14 mouse cellular contexts compared by ENCODE assay signal in the genomic region with DNA sequence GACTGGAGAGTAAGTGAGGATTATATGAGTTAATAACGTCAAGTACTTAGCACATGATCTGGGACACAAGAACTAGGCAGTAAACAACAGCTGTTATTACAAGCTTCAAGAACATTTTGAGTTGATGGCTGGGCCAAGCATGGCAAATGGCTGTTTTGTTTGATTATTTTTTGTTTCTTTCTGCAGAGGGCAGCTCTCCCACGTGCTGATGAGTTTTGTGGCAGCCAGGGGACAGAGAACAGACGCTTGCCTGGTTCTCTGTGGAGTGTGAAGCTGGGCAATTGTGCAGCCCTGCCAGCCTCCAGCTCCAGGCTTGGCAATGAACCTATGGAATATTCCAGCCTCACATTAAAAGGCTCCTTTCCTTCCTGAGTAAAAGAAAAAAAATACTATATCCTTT.
DNase-seq lines count a peak whose midpoint lies in the region; TF ChIP-seq lines count a peak whose summit lies in the region.
"Had no signal": no experiment of that assay in that cellular context is flagged by ENCODE, and none has a peak within 500 bp of the region (broad histone marks: within the 10 kb centered on the region; RNA-seq: fewer than 3 reads in every experiment).

No protein-coding gene starts in this region.

- DNase-seq in cerebellum, postnatal 14 days: peak; percentile 46 to 55
- DNase-seq in cerebellum, postnatal 4 days (ENCODE audit: low spot score in 2 of 2): no peak
- peak; percentile 44 for DNase-seq in layer of hippocampus, adult 11-12 months (ENCODE audit: low spot score)
- no peak for DNase-seq in layer of hippocampus, postnatal 25 days (ENCODE audit: extremely low spot score in 1 of 2, low spot score in 1 of 2)
- DNase-seq in brain, adult 2 months (ENCODE audit: low read depth, low spot score): peak; percentile 50
- DNase-seq in layer of hippocampus, adult 2 months (ENCODE audit: low spot score in 2 of 2): peak; percentile 36 to 68
- DNase-seq in lung, adult 18-20 months: no peak
- no peak for DNase-seq in adrenal gland, postnatal 14 days
- DNase-seq: adrenal gland, postnatal 25 days; heart, postnatal 14 days; liver, embryonic 13.5 days; midbrain, embryonic 14.5 days had no signal

- TF ChIP-seq CTCF in layer of hippocampus, adult 2 months (conservative IDR thresholded peaks at IDR 0.05): no peak

- H3K4me3 ChIP-seq in layer of hippocampus, adult 2 months: no peak overlapping the region
- H3K4me3 ChIP-seq: embryonic facial prominence, embryonic 13.5 days; hindbrain, embryonic 15.5 days; liver, embryonic 13.5 days had no signal

- peak overlapping the region; percentile 36; the same call in 1 of the 2 replicates for H3K27ac ChIP-seq in layer of hippocampus, adult 2 months
- H3K27ac ChIP-seq: embryonic facial prominence, embryonic 13.5 days; hindbrain, embryonic 15.5 days; liver, embryonic 13.5 days had no signal

Comparison
In these comparisons a context has a peak if more than half of its experiments do, and no peak if none do; other contexts are left out.
1. DNase-seq: peak in cerebellum, postnatal 14 days (2 of 2), layer of hippocampus, adult 11-12 months (single experiment), brain, adult 2 months (single experiment) and layer of hippocampus, adult 2 months (2 of 2); none in cerebellum, postnatal 4 days (0 of 2), layer of hippocampus, postnatal 25 days (0 of 2), lung, adult 18-20 months (0 of 2) and adrenal gland, postnatal 14 days (single experiment).